Mouse (Mus musculus): ENCODE measurements around the gene Actl6b.

Actl6b gene

DNA sequence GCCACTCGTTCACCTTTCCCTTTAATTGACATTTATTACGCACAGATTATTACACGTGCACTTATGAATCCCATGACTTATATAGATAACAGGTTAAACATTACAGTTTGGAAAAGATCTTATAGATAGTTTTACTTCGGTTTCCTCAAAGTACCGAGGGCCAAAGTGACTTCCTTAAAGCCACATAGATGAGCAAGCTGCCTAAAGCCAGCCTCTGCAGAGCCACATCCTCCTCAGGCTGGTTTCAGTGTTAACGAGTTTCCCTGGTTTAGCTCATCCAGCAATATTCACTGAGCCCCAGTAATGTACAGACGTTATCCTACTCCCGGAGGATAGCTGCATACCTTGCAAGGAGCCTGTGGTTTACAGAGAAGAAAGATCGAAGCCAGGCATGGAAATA, 18.0 kb upstream of the Actl6b start:
- TF ChIP-seq GATA4 (IDR thresholded peaks at IDR 0.05; ENCODE audit: insufficient replicate concordance, low read length): no peak

DNA sequence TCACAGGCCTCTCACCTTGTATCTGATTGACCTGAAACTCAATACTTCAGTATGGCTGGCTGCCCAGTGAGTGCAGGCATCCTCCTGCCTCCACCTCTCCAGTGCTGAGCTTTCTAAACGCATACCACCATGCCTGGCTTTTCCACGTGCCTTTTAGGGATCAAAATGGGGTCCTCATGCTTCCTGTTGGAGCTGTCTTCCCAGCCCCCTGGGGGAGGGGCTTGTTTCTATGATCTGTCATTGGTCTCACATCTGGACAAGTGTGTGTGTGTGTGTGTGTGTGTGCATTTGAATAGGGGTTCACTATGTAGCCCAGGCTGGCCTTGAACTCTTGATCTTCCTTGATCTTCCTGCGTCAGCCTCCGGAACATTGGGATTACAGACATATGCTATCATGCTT, 15.9 kb upstream of the Actl6b start:
- no peak for TF ChIP-seq GATA4 (IDR thresholded peaks at IDR 0.05; ENCODE audit: insufficient replicate concordance, low read length)

DNA sequence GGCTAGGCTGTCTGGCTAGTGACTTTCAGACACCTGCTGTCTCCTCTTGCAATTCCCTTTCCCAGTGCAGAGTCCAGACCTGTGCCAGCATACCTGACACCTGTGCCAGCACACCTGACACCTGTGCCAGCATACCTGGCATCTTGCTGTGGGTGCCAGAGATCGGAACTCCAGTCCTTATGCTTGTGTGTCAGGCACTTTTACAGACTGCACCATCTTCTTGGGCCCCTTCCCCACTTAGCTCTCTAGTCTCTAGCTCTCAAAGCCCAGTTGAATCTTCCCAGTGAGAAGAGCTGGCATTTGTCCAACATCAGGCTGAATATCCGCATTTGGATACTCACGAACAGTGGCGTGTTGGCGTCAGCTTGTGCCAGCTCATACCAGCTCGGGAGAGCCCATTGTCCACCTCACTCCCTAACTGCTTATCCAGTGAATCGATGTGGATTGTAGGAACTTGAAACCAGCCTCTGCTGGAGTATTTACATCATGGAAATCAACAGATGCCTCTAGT, 14.0 kb upstream of the Actl6b start:
- TF ChIP-seq GATA4 (IDR thresholded peaks at IDR 0.05; ENCODE audit: insufficient replicate concordance, low read length): no peak

DNA sequence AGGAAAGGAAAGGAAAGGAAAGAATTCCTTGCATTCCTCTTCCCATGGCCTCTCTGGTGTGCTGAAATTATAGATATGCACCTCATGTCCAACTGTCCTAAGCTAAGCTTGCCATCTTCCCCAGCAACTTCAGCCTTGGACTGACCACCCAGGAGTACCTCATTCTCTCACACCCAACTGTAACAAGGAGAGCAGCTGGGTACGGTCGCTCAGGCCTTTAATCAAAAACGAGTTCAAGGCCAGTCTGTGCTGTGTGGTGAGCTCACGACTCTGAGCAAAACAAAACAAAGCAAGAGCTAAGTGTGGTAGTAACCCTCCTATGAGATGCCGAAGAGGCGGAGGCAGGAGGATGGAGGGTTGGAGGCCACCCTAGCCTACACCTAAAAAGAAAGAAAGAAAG, 12.3 kb upstream of the Actl6b start:
- no peak for TF ChIP-seq GATA4 (IDR thresholded peaks at IDR 0.05; ENCODE audit: insufficient replicate concordance, low read length)

DNA sequence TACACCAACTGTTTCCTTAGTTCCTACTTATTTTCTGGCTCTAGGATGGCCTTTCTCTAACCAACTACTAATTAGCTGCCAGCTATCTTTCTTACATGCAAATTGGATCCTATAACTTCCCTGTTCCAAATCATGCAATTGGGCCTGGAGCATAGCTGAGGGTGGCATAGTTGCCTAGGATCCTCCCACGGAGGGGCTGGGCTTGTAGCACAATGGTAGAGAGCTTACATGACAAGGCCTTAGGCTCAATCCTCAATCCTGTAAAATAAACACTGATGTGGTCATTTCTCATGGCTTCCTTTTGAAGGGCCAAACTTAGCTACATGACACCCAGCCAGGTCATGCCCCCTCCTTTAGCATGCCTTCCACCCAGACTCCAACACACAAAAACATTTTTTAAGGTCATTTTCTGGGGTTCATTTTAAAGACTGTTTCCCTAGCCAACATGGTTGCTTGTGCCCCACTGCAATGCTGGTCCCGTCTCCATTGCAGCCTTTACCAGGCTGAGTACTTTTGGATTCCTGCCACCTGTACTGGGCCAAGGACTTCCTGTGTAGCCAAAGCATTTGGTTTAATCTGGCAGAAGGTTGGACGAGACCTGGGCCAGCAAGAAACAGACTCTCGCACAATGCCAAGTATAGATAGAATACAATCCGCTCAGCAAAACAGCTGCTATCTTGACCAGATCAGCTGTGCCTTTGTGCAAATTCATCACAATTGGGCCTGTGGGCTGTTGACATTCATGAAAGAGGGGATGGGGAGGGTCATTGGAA, 11.4 kb upstream of the Actl6b start:
- no peak for TF ChIP-seq GATA4 (IDR thresholded peaks at IDR 0.05; ENCODE audit: insufficient replicate concordance, low read length)

DNA sequence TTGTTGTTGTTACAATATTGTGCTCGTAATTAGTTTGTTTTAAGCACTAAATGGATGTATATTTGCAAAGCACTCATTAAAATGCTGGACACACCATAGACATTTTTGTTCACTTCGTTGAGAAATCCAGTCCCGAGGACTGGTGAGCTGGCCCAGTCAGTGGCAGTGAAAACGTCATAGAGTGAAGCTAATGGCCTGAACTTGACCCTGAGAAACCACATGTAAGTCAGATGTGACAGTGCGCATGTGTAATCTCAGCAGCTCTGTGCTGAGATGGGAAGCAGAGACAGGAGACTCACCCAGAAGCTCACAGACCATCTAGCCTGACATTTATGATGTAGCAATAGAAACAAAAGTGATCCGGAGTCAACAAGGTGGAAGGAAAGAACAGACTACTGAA, 8.4 kb upstream of the Actl6b start:
- no peak for TF ChIP-seq GATA4 (IDR thresholded peaks at IDR 0.05; ENCODE audit: insufficient replicate concordance, low read length)

DNA sequence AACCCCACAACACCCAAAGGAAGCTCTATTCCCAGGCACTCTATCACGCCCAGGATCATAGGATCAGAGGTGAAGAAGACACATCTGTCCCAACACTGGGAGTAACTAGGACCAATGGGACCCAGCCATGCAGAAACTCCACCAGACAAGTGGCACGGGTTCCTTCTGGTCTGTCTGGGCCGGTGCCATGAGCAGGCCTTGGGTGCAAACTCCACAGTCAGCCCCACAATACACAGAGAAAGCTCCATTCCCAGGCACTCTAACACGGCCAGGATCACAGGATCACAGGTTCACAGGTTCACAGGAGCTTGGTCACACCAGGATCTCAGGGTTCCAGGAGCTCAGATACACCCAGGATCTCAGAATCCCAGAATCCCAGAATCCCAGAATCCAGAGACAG, 7.7 kb upstream of the Actl6b start:
- TF ChIP-seq GATA4 (IDR thresholded peaks at IDR 0.05; ENCODE audit: insufficient replicate concordance, low read length): no peak

DNA sequence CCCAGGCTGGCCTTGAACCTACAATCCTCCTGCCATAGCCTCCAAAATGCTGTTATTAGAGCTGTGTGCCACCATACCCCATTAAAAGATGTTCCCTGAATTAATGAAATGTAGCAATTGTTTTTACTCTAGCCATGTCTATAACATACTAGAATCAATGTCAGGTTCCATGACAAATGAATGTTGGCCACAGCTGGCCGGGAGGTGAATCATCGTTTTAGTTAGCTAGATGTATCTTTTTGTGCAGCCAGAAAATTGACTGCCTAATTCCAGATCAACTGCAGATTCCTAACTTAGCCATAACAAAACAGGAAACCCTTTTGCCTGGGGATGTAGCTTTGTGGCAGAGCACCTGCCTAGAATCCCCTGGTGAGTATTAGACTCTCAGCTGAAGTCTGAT, 3.5 kb upstream of the Actl6b start:
- no peak for TF ChIP-seq GATA4 (IDR thresholded peaks at IDR 0.05; ENCODE audit: insufficient replicate concordance, low read length)

DNA sequence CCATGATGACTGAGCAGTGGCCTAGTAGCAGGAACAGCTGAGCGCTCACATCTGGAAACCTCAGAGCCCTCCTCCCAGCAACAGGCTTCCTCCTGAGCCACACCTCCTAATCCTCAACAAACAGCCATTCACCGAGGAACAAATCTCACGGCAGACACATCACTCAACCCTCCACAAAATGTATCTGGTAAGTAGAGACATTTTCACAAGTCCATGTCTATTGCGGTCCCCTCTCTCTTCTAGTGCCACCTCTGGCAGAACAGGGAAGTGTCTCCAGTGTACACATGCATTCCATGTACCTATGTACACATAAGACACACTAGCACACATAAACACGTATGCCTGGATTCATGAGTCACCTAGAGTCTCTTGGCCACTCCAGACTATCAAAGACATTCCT, 2.2 kb upstream of the Actl6b start:
- no peak for TF ChIP-seq GATA4 (IDR thresholded peaks at IDR 0.05; ENCODE audit: insufficient replicate concordance, low read length)

DNA sequence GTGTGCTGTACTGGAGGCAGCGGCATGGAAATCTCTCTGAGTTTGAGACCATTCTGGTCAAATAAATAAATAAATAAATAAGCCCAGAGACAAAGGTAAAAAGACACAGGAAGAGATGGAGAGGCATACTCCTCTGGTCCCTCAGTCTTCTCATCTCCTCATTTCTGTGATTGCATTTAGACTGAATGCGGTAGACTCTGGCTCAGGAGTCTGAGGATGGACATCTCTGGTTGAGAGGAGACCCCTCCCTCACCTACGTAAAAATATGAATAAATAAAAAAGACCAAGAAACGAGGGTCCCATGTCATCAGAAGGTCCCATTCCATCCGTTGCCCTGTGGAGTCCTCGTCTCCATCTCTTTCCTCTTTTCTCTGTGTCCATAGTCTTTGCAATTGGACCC, 317 bp upstream of the Actl6b start:
- TF ChIP-seq GATA4 (IDR thresholded peaks at IDR 0.05; ENCODE audit: insufficient replicate concordance, low read length): no peak

DNA sequence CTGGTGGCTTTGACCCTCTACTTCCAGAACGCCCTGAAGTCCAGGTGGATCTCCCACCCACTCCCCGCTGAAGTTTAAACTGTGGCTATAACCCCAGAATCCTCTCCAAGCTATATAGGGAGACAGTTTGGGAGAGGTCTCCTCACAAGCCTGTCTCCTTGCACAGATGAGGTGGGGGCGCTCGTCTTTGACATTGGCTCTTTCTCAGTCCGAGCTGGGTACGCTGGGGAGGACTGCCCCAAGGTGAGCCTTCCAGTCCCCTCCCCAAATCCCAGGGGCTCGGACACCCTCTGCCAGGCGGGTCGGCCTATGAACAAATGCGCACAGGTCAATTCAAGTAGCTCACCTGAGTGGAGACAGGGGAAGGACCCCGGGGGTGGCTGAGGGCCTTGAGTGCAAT, 581 bp downstream of the Actl6b start:
- TF ChIP-seq GATA4 (IDR thresholded peaks at IDR 0.05; ENCODE audit: insufficient replicate concordance, low read length): no peak

DNA sequence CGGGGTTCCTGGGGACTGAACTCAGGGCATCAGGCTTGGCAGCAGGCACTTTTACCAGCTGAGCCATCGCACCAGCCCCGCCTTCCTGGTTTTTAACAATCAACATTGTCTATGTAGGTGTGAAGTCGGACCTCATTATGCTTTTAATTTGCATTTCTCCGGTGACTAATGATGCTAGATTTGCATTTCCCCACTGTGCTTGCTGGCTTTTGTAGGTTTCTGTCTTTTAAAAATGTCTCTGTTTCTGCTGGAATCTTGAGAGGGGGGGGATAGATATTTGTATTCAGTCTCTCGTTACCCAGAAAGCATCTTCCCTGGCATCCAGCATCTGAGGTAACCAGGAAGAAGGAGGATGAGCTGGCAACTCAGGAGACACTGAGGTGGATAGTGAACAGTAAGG, 8.2 kb downstream of the Actl6b start:
- TF ChIP-seq GATA4 (IDR thresholded peaks at IDR 0.05; ENCODE audit: insufficient replicate concordance, low read length): no peak

DNA sequence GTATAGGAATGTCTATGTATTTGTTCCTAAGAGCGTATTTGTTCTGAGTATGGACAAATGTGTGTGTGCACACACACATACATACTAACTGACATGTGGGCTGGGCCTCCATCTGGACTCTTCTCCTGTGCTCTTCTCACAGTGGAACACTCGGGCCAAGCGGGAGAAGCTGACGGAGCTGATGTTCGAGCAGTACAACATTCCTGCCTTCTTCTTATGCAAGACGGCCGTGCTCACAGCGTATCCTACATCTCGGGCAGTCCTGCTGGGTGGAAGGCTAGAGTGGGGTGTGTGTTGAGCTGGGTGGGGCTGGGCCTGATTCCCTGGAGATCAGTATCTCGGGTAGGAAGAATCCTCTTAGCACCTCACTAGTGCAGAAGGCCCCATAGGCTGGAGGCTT, 9.6 kb downstream of the Actl6b start:
- TF ChIP-seq GATA4 (IDR thresholded peaks at IDR 0.05; ENCODE audit: insufficient replicate concordance, low read length): no peak

DNA sequence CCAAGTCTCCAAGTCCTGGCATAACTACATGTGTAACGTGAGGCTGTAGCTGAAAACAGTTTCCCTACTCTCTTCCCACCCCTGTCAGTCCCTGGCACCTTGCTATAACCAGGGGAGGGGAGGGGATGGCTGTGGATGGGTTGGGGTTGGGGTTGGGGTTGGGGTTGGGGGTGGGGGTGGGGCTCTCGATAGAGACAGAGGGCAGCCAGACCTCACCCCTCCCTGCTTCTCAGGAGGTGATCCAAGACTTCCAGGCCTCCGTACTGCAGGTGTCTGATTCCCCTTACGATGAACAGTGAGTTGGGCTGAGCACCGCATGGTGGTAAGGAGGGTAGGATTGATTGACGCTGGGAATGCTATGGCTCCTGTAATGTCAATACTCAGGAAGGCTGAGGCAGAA, 12.4 kb downstream of the Actl6b start:
- TF ChIP-seq GATA4 (IDR thresholded peaks at IDR 0.05; ENCODE audit: insufficient replicate concordance, low read length): no peak

DNA sequence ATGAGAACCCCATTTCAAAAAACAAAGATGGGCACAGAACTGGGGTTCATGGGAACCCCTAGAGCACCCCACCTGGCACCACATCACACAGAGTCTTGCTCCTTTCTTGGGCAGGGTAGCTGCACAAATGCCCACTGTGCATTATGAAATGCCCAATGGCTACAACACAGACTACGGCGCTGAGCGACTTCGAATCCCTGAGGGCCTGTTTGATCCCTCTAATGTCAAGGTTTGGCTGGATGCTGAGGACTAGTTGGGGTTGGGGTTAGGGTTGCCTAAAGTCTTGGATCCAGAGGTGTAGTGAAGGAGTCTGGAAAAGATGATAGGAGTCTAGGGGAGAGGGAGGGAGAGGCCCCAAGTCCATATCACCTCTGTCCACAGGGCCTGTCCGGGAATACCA, 13.1 kb downstream of the Actl6b start:
- TF ChIP-seq GATA4 (IDR thresholded peaks at IDR 0.05; ENCODE audit: insufficient replicate concordance, low read length): no peak

DNA sequence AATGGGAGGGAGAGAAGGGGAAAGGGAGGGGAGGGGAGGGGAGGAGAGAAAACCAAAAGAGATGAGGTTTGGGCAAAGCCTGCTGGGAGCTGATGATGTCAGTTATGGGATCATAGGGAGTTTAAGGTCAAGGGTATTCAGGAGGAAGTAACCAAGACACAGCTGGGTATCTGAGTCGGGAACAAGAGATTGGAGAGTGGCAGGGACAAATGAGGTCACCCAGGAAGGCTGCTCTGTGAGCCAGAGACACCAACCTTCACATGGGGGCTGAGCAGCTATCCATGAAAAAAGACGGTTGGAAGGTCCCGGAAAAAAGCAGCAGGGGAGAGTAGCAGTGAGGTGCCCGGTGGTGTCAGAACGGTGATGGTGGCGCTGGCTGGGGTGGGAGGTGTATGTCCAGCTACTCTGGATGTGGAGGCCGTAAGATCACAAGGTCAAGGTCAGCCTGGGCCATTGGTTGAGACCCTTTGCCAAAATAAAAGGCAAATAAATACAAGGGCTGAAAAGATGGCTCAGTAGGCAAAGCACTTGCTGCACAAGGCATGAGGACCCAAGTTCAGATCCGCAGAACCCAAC, 15.0 kb downstream of the Actl6b start:
- TF ChIP-seq GATA4 (IDR thresholded peaks at IDR 0.05; ENCODE audit: insufficient replicate concordance, low read length): no peak

DNA sequence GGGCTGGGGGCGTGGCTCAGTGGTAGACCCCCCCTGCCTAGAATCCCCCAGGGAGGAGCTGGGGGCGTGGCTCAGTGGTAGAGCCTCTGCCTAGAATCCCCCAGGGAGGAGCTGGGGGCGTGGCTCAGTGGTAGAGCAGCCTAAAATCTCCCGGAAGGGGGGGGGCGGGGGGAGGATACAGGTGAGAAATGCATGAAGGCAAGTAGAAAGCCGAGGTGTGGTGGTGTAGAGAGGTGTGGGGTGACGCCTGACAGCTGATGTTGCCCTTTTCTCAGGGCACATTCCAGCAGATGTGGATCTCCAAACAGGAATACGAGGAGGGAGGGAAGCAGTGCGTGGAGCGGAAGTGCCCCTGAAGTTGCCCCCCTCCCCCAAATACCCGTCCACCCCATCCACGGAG, 15.7 kb downstream of the Actl6b start:
- TF ChIP-seq GATA4 (IDR thresholded peaks at IDR 0.05; ENCODE audit: insufficient replicate concordance, low read length): no peak

Measured in liver, adult (tissue).